Mouse (Mus musculus) heart, postnatal 25 days (tissue): ENCODE results near the gene Usp54. TPM values are rescaled to one million over a fixed set of nuclear protein-coding genes. Genes with fewer than 3 reads are reported as not detected.
A peak's percentile ranks its signal among the peaks of the same experiment; 100 is the strongest.

Experiments
- DNase-seq: peaks from one replicate; pipeline ENCODE4 v3.0.0; 2022; ENCODE audit warnings: low spot score
- intact Hi-C: fragments of 180-260 bp; cut with DNase I; formaldehyde crosslinking; loops from one replicate; pipeline ENCODE4 v1.15.1; 2025
- total RNA-seq, 2 experiments: library from RNA; stranded (reverse); gene quantifications; 2 replicates each; pipeline ENCODE4 v1.2.3; 2021

Usp54 gene
- 10 to 100 TPM; 16.6 to 17.6 TPM for total RNA-seq

DNA sequence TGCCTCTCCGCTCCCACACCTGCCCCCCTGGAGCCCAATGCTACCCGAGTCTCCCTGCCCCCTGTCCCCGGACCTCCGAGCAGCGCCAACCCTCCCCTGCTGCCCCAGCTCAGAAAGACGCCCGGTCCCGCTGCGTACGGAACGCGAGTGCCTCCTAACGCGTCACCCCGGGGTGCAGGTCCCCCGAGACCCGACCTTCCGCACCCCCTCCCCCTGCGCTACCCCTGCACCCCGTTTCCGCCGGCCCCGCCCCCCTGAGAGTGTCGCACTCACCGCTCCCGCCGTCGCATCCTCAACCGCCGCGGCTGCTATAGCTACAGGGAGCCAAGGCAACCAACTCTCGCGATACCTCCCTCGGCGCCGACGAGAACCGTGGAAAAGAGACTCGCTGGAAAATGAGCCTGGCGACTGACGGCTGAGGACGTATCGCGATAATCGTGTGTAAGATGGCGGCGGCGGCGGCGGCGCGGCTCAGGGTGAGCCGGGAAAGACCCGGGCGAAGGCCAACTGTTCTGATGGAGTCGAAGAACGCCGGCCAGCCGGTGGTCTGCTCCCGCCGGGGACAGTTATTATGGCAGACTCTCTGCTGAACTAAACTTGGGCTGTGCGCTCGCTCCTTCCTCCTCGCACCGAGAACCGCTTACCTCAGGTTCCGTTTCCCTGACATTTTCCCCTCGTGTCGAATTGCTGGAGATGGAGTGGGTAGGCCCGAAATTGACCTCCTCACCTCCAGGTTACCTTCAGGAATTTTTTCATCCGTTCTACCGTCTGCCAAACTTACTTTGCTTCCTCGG lies at the start of gene Usp54:
Gene Usp54, minus strand, starts transcription at position 420 of the 794 bp plus-strand sequence.
- intact Hi-C loops = loop anchor here (2.0 to 5.0 kb wide), 2 partner anchors 20 to 64 kb away; no protein-coding TSS in a partner anchor
- DNase-seq = peak; percentile 93

DNA sequence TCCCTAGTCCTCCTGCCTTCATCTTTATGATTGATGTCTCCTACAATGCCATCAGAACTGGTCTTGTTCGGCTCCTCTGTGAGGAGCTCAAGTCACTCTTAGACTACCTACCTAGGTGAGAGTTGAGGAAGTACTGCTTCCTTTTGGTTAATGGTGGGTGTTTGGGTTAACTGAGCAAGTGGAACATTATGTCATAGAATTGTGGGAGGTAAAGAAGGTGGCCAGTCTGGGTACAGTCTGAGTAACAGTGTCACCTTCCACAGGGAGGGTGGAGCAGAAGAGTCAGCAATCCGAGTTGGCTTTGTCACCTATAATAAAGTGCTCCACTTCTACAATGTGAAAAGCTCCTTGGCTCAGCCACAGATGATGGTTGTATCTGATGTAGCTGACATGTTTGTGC lies 48.1 kb upstream of the Usp54 start:
- DNase-seq = no peak

DNA sequence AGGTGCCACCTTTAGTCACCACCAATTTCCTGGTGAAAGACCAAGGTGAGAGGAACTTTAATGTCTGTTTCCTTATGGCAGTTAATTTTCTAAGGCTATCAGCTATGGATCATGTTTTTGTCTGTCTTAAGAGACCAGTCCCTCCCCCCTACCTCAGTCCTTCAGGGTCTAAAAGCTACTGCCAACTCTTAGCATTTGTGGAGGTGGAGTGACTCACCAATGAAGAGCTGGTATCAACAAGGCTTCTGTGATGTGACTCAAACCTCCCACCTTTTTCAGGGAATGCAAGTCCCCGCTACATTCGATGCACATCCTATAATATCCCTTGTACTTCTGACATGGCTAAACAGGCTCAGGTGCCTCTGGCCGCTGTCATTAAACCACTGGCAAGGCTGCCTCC lies 45.7 kb upstream of the Usp54 start:
- intact Hi-C loops = no loop called here
- DNase-seq = no peak

More for the DNA sequence above, 48.1 kb upstream of the Usp54 start:
- intact Hi-C loops = no loop called here

DNA sequence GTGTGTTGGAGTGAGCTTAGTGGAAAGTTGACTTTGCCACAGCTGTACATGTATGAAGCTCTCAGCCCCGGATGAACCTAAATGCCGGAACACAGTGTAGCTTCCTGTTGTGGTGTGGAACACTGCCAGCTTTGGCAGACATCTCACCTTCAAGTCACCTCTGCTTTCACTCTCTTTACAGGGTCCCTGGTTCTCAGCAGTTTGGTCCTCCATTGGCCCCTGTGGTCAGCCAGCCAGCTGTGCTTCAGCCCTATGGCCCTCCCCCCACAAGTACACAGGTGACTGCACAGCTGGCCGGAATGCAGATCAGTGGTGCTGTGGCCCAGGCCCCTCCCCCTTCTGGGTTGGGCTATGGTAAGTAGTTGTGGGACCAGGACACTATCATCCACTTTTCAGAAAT lies 41.6 kb upstream of the Usp54 start:
- intact Hi-C loops = no loop called here
- DNase-seq = no peak

DNA sequence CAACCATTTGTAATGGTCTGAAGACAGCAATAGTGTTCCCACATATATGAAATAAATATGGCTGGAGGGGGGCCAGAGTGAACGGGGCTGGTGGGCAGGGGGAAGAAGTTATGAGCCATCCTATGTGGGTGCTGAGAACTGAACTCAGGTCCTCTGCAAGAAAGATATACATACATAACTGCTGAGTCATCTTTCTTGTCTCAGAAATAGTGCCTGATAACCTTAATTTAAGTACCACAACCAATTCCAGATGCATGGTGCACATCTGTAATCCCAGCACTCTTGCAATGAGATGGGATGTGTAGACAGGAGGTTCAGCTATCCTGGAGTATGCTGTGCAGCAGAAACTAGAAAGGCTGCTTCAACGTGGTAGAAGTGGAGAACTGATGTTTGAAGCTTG lies 40.9 kb upstream of the Usp54 start:
- DNase-seq = no peak
- intact Hi-C loops = no loop called here

DNA sequence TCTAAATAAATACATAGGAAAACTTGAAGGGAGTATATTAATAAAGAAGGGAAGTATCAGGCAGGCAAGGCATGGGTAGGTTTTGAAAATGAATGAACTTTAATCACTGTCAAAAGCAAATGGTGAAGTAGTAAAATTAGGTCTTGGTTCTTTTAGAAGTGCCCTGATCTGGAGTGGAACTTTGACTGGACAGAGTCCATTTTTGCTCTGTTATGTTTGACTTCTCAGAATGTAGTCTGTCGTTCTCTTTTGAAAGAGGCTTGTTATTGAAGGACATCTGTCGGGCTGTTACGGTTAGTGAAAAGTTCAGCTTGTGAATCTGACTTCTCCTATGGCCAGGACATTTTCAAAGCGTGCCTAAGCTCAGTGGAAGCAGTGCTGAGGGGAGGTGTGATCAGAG lies 37.0 kb upstream of the Usp54 start:
- no peak for DNase-seq
- intact Hi-C loops = no loop called here

DNA sequence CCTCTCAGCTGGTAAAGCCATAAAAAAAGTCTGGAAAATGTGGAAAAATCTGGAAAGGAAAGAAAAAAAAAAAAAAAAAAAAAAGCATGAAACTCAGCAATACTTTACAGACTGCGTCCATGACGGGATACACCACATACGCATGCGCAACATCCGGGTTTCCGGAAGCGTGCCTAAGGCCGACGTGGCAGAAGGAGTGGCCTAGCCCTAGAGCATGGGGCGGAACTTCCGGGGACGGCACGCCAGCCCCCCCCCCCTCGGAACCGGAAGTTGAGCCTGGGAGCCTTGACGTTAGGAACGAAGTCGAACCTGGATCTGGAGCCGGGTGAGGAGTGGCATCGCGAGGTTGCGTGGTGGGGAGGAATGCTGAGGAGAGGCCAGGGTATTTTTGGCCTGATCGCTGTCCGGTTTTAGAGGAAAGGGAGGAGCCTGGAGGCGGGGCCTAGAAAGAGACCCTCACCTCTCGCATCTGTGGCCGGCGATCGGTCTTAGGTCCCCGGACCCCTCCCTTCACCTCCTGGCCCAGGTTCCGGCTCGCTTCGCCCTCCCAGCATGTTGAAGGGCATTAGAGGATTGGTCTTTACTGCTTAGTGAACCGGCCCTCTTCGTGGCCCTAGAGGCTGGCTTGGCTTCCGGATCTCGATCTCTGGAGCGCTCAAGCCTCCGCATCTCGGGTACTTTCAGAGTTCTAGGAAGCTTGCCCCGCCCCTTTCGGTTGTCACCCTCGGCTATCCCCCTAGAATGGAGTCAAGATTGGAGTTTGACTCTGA lies 33.4 kb upstream of the Usp54 start, which contains the start of gene Sec24c:
Gene Sec24c, plus strand, starts transcription at position 245 of the 770 bp plus-strand sequence.
- intact Hi-C loops = loop anchor here (2.0 kb wide), 1 partner anchor 19 kb away; no protein-coding TSS in a partner anchor
- peak; percentile 92 for DNase-seq

DNA sequence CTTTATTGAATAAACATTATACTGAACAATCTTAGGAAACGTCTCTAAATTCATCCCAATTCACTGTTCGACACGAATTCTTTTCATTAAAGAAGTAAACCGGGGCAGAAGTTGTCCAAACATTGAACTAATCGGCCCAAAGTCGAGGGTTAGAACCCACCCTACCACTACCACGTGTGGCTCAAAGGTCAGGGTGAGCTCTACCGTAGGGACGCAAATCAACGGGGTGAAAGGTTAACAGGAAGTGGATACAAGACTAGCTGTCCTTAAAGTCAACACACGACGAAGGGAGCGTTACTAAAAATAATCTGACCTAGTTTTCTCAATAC lies 32.8 kb upstream of the Usp54 start:
- no peak for DNase-seq
- intact Hi-C loops = loop anchor here (2.0 kb wide), 1 partner anchor 19 kb away; no protein-coding TSS in a partner anchor

DNA sequence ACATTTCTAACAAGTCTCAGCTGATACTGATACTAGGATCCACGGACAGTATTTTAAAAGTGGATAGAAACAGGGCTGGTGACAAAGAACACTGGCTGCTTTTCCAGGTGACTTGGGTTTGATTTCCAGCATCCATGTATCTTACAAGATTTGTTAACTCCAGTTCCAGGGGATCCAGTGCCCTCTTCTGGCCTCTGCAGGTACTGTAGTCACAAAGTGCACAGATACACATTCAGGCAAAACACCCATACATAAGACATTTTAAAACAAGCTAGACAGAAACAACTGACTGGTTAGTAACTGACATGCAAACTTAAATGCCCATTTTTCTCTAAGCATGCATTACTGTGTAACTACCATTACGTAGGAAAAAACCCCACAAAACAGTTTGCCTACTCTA lies 32.1 kb upstream of the Usp54 start:
- intact Hi-C loops = no loop called here
- no peak for DNase-seq

DNA sequence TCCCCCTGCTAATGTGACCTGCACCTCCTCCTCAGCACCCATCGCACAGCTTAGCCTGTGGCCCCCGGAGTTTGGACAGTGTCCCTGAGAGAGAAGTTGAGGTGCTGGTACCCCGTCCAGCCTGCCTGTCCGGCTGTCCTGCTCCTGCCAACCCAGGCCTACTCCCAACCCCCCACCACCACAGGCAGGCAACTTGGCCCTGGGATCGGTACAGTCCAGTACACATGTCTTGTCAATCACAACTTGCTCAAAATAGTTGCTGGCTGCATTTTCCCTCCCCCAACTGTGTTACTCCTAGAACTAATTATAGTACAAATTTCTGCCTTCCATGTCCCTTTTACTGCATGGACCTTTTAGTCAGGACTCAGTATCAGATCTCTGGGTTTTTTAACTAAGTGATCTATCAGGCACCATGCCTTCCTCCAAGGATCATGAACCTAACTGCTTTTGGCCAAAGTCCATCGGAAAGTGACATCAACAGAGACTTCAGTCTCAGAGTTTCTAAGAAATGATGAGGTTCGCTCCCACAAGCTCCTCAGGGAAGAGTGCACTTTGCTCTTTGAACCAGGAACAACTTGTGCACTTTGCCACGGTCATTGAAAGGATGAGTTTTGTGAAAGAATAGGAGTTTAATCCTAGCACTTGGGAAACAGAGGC lies 27.4 kb upstream of the Usp54 start, which contains the start of gene Synpo2l:
Gene Synpo2l, minus strand, starts transcription at position 201 of the 657 bp plus-strand sequence.
- DNase-seq = peak; percentile 29
- intact Hi-C loops = loop anchor here (10.0 kb wide), 1 partner anchor 273 kb away; the partner anchor contains the start of gene Mrps16

DNA sequence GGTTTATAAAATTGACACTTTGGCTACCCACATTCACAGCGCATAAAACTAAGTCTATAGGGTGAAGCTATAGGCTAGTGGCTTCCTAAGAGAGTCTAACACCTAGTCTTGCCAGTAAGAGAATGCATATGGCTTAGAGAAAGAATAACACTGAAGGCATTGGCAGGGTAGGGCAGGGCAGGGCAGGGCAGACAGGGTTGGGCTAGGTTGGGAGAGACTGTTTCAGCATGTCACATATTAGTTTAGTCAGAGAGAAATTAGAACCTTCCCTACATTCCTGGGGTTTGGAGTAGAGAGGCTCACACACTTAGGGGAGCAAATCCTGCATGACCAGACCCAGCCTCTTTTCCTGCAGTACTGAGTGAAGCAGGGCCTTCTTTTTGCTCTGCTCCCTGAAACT lies 26.6 kb upstream of the Usp54 start:
- intact Hi-C loops = loop anchor here (10.0 kb wide), 1 partner anchor 273 kb away; the partner anchor contains the start of gene Mrps16
- DNase-seq = no peak

DNA sequence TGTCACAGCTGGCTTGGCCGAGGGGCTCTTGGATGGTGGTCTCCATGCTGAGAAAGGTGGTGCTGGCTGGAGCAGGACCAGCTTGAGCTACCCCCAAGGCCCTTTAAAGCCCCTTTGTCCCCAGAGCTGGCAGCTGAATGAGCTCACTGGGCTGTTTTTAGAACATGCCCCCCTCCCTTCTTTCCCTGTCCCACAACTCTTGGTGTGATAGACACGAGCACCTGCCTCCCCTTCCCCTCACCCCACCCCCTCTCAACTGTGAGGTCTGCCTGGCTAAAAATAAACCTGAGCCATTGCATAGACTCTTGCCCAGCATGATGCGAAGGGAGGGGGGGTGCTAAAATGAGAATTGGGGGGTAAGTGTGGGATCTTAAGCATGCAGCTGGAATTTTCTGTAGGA lies 23.6 kb upstream of the Usp54 start:
- intact Hi-C loops = loop anchor here (5.0 to 10.0 kb wide), 2 partner anchors 187 to 270 kb away; partner anchors contain the start of gene Mrps16
- no peak for DNase-seq

DNA sequence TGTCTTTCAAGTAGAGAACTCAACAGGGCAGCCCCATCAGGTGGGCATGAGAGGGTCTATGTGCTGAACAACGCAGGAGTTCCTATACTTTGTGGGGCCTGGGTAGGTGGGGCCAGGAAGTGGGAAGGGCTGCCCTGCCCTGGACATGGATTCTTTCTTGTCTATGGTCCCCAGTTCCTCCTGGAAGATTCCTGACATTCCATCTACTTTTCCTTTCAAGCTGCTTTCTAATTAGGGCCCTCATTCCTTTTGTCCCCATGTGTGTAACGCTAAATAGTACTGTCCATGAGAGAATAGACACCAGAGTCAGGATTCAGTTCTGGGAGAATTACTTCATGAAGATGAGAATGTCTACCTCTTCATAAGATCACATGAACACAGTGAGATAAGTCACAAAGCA lies 22.7 kb upstream of the Usp54 start:
- no peak for DNase-seq
- intact Hi-C loops = loop anchor here (5.0 to 10.0 kb wide), 2 partner anchors 186 to 269 kb away; partner anchors contain the start of gene Mrps16

DNA sequence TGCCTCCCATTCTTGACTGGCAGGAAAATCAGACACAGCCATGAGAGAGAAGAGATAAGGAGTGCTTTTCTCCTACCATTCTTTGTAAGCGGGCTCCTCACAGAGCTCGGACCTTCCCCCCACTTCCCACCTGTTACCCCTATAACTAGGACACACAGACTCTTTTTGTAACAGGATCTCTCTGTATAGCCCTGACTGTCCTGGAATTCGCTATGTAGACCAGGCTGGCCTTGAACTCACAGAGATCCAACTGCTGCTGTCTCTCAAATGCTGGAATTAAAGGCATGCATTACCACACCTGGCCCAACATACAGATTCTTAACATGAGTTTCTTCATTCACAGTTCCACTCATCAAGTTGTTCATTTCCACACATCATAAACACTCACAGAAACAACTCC lies 21.9 kb upstream of the Usp54 start:
- DNase-seq = no peak
- intact Hi-C loops = loop anchor here (5.0 to 10.0 kb wide), 2 partner anchors 185 to 268 kb away; partner anchors contain the start of gene Mrps16

DNA sequence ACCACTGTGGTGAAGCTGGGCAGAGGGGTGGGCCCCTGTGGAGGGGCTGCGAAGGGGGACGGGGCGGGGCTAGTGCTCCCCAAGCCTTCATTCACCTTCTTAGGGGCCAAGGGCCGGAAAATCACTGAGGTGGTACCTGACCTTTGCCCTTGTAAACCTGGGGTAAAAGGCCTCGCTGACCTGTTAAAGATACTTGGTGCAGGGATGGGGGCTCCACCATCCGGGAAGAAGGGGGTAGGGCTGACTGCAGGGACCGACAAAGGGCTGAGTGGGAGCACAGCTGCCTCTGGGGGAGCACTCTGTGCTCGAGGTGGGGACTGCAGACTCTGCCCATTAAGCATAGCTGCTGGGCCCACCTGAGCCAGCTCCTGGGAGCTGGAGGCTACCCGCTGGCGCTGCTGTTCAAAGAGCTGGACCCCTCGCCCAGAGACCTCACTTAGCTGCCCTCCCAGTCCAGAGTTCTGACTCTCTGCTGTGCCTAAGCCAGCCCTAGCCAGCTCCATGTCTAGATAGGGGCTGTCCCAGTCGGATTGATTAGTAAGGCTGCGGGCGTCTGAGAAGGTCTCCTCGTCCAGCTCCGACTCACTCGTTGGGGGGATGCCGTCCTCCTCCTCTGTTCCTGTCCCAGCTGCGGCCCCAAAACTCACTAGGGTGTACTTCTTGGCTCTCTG lies 20.9 kb upstream of the Usp54 start:
- no peak for DNase-seq
- intact Hi-C loops = loop anchor here (2.0 to 10.0 kb wide), 3 partner anchors 21 to 267 kb away; partner anchors contain the start of genes Mrps16 and Usp54

DNA sequence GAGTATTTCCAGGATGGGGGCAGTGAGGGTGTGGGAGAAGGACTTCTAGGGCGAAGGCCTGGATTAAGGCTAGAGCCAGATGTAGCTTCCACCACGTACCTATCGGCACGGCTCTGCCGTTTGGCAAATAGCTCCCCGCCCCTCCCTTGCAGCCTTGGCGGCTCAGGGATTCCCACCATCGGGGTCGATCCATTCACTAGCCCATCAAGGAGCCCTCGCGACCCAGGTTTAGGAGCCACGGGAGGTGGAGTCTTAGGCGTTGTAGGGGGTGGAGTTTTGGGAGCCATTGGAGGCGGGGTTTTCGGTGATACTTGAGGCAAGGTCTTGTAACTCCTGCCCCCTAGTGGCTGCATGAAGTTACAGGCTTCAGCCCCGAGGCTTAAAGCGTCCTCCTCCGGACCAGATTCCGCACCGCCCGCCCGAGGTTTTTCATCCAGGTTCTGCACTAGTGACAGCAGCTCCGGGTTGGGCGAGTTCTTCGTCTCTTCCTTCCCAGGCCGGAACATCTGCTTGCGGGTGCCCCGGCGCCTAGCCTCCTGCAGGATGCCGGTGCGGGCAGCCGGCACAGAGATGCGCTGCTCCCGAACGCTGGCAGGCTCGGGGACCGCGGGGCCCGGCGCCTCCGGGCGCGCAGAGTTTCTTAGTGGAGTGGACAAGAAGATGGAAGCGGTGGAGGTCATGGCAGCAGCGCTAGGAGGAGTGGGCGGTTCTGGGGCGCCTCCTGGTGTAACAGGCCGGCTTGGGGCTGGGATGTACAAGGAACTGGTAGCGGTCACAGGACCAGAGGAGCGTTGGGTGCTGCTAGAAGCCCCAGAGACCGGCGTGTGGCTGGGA lies 20.2 kb upstream of the Usp54 start:
- intact Hi-C loops = loop anchor here (2.0 to 10.0 kb wide), 3 partner anchors 20 to 266 kb away; partner anchors contain the start of genes Mrps16 and Usp54
- DNase-seq = peak; percentile 89

DNA sequence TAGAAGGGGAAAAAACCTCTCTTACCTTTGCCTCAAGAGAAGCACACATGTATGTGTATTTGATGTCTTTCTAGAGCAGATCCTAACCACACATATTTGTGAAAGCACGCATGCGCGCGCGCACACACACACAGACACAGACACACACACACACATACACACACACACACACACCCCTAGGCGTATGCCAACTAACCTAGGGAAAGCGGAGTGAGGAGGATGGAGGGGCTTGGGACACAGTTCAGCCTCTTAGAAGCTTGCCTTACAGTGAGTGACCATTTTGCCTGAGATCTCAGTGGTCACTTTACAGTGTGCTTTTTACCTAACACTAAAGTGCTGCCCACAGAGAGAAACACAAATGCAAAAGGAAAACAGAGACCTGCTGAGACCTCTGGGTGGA lies 18.8 kb upstream of the Usp54 start:
- no peak for DNase-seq
- intact Hi-C loops = loop anchor here (2.0 to 10.0 kb wide), 3 partner anchors 19 to 265 kb away; partner anchors contain the start of genes Mrps16 and Usp54

DNA sequence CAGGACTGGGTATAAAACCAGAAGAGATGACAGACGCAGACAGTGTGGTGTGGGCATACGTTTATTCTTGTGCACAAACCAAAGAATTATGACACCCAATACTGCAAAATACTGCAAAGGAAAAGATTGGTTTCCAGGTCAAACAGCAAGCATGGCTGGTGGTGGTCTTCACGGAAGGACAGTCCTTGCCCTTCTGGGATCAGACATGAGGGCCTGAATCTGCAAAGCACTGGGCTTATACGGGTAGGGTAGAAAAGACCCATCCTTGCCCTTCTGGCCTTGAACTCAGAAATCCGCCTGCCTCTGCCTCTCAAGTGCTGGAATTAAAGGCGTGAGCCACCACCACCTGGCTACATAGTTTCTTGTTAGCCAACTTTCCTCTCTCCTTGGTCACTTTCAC lies 18.0 kb upstream of the Usp54 start:
- intact Hi-C loops = loop anchor here (1.0 kb wide), 1 partner anchor 83 kb away; no protein-coding TSS in a partner anchor

More for the DNA sequence above, 18.0 kb upstream of the Usp54 start:
- DNase-seq = no peak
